Mouse (Mus musculus): ENCODE data around the gene Cdk2ap1.

DNA sequence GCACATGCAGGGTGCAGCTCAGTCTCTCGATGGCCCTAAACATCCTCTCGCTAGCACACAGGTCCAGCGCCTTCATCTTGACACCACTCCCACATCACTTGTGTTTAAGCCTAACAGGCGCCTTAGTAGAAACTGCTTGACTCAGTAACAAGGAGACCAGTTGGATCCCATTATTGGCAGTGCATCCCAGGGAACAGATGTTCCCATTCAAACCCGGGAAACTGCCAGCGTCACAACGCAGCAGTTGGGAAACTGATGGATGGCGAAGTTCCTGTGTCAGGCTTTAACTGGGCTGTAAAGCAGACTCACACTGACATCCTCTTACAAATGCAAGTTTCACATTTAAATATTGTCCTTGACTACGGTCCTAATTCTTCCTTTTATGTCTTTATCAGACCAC is 25.0 kb downstream of the Cdk2ap1 start:
- TF ChIP-seq POLR2A (IDR thresholded peaks at IDR 0.05; ENCODE audit: extremely low read depth, insufficient read depth, low read length), result no peak
- no peak for TF ChIP-seq CTCF (IDR thresholded peaks at IDR 0.05; ENCODE audit: low read depth, low read length)
